Mouse (Mus musculus) limb, embryonic 11.5 days (tissue): ENCODE measurements around the gene Syt17. TPM values are rescaled to one million over a fixed set of nuclear protein-coding genes. Genes with fewer than 3 reads are reported as not detected.

Experiments
- ATAC-seq: fragments of 200-750 bp; cut with Nextera tagmentation; 2 replicates; pipeline ENCODE4 v1.8.0; 2017; ENCODE audit warnings: low read depth; ENCODE audit not compliant: insufficient number of reproducible peaks, low FRiP score, low TSS enrichment
- DNase-seq: peaks from one replicate; pipeline ENCODE4 v3.0.0-alpha.2; 2015; ENCODE audit warnings: low spot score
- H3K27ac ChIP-seq: fragments of 300-500 bp; sonication (generic); replicated peaks from 2 replicates; pipeline ENCODE4 v1.5.1; 2014; ENCODE audit warnings: low read depth, mild to moderate bottlenecking, low read length
- H3K27me3 ChIP-seq: fragments of 300-500 bp; sonication (generic); 2 replicates; pipeline ENCODE4 v1.6.1; 2014; ENCODE audit warnings: mild to moderate bottlenecking, low read length, mixed read lengths; ENCODE audit not compliant: control insufficient read depth, insufficient read depth
- H3K36me3 ChIP-seq: fragments of 300-500 bp; sonication (generic); 2 replicates; pipeline ENCODE4 v1.6.1; 2014; ENCODE audit warnings: mild to moderate bottlenecking, low read length, moderate library complexity, mixed read lengths; ENCODE audit not compliant: control insufficient read depth, insufficient read depth
- H3K4me1 ChIP-seq: fragments of 300-500 bp; sonication (generic); 2 replicates; pipeline ENCODE4 v1.6.1; 2014; ENCODE audit warnings: low read length, mixed read lengths; ENCODE audit not compliant: control insufficient read depth, insufficient read depth
- H3K4me2 ChIP-seq: fragments of 300-500 bp; sonication (generic); 2 replicates; pipeline ENCODE4 v1.6.1; 2014; ENCODE audit warnings: low read depth, mild to moderate bottlenecking, moderate library complexity; ENCODE audit not compliant: severe bottlenecking
- H3K4me3 ChIP-seq: fragments of 300-500 bp; sonication (generic); 2 replicates; pipeline ENCODE4 v1.5.1; 2014; ENCODE audit warnings: low read depth, low read length
- H3K9ac ChIP-seq: fragments of 300-500 bp; sonication (generic); 2 replicates; pipeline ENCODE4 v1.6.1; 2014; ENCODE audit warnings: mild to moderate bottlenecking, low read length
- H3K9me3 ChIP-seq: fragments of 300-500 bp; sonication (generic); 2 replicates; pipeline ENCODE4 v1.6.1; 2016; ENCODE audit warnings: low read length; ENCODE audit not compliant: control insufficient read depth
- WGBS: fragments of 180-500 bp; shearing (Covaris S2); extraction: QIAGEN DNeasy Blood & Tissue Kit; methylation state at CpG from one replicate; pipeline ENCODE4 v1.1.7; 2014; 5-methylcytosine and 5-hydroxymethylcytosine counted together
- polyA plus RNA-seq: library from polyadenylated mRNA; unstranded; fragments of >200 nt; fragmentation: Nextera tagmentation; extraction: Ambion mirVana; gene quantifications from 2 replicates; pipeline ENCODE4 v1.2.1, GENCODE M21; 2014

Gene Syt17
- polyA plus RNA-seq, 1 experiment from 2014 or later = 1.5 TPM

DNA sequence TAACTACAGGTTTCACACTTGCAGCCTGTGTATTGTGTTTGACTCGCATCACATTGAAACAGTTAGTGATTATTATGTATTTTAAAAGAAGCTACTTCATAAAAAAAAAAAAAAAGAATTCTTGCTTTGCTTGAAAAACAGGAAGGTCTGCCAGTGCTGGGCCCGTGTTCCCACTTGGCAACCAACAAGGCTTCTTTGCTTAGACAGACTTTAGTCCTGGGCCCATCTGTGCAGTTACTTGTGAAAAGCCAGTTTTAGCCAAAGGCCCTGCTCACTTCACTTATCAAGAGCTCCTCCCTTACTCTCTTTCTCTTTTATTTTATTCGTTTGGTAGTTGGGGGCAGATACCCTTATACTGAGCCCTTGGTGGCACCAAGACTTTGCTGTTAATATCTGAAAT, 36.1 kb downstream of the Syt17 start:
- DNase-seq (no peak), ATAC-seq (no peak)
- H3K27ac ChIP-seq = no peak overlapping the region
- no peak overlapping the region for H3K4me3 ChIP-seq
- no peaks in the 10 kb centered on the region for H3K9me3 ChIP-seq
- WGBS = 82% methylated on average over 3 of the region's 3 CpGs
- no peak overlapping the region for H3K9ac ChIP-seq
- H3K36me3 ChIP-seq = no peaks in the 10 kb centered on the region
- H3K27me3 ChIP-seq = no peaks in the 10 kb centered on the region
- no peaks in the 10 kb centered on the region for H3K4me1 ChIP-seq
- no peak overlapping the region for H3K4me2 ChIP-seq

DNA sequence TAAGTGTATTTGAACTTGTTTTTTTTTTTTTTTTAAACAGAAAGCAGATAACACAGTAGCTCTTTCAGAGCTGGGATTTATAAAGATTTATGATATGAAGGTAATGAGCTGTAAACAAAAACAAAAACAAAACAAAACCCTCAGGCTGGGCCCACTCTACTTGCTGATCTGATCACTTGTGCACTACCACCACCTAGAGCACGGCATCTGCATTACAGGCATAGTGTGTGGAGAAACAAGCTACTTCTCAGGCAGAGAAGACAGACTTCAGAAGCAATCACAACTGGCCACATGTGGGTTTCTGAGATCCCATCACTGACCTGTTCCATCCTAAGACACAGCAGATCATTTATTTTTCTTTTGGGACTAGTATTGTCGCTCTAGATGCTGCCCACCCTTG, 38.6 kb downstream of the Syt17 start:
- Histone ChIP-seq H3K4me1 (no peaks in the 10 kb centered on the region), H3K27ac (no peak overlapping the region), H3K9ac (no peak overlapping the region), H3K9me3 (no peaks in the 10 kb centered on the region), H3K36me3 (no peaks in the 10 kb centered on the region), H3K4me2 (no peak overlapping the region), H3K27me3 (no peaks in the 10 kb centered on the region), H3K4me3 (no peak overlapping the region)
- DNase-seq (peak; percentile 69), ATAC-seq (no peak)
- WGBS = 25% methylated on average over 2 of the region's 2 CpGs

- no peak overlapping the region for H3K4me3 ChIP-seq
- peaks cover 15% of the 10 kb centered on the region for H3K4me1 ChIP-seq
- H3K36me3 ChIP-seq = no peaks in the 10 kb centered on the region
- DNase-seq (no peak), ATAC-seq (no peak)
- no peaks in the 10 kb centered on the region for H3K9me3 ChIP-seq
- H3K9ac ChIP-seq = no peak overlapping the region
- H3K27me3 ChIP-seq = no peaks in the 10 kb centered on the region
- H3K27ac ChIP-seq = no peak overlapping the region
- H3K4me2 ChIP-seq = no peak overlapping the region
Measured at GRCm38 (mm10) chr7:118405251-118405650, 42.8 kb downstream of the Syt17 start.

DNA sequence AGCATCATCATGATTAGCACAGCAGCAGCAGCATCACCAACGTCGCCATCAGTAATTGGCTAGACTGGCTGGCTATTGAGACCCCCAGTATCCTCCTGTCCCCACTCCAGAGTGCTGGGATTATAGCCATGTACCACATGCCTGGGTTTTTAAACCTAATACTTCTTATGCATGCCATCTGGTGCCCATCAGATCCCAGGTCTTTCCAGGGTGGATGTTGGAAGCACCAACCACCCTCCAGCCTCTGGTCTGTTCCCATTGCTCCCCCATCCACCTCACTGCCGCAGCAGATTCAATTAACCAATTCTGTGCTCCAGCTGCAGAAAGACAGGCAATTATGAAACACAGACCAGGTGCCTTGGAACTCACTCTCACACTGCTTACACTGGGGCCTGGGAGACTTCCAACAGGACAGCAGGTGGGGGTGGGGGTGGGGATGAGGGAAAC, 45.4 kb downstream of the Syt17 start:
- no peaks in the 10 kb centered on the region for H3K27me3 ChIP-seq
- no peak overlapping the region for H3K4me2 ChIP-seq
- H3K4me3 ChIP-seq = no peak overlapping the region
- peak overlapping the region; percentile 62; the same call in 1 of the 2 replicates for H3K27ac ChIP-seq
- H3K36me3 ChIP-seq = no peaks in the 10 kb centered on the region
- no peak overlapping the region for H3K9ac ChIP-seq
- DNase-seq (peak; percentile 53), ATAC-seq (peak; percentile 76)
- H3K9me3 ChIP-seq = no peaks in the 10 kb centered on the region
- peaks cover 15% of the 10 kb centered on the region for H3K4me1 ChIP-seq
- 19% methylated on average over 3 of the region's 3 CpGs for WGBS

- no peak overlapping the region for H3K4me3 ChIP-seq
- H3K27me3 ChIP-seq = no peaks in the 10 kb centered on the region
- no peak overlapping the region for H3K4me2 ChIP-seq
- 39% methylated on average over 5 of the region's 5 CpGs for whole genome bisulfite sequencing
- DNase-seq (peak; percentile 27), ATAC-seq (no peak)
- no peak overlapping the region; the same call in 1 of the 2 replicates for H3K27ac ChIP-seq
- H3K9ac ChIP-seq = no peak overlapping the region
- peaks cover 17% of the 10 kb centered on the region for H3K4me1 ChIP-seq
- H3K9me3 ChIP-seq = no peaks in the 10 kb centered on the region
- H3K36me3 ChIP-seq = no peaks in the 10 kb centered on the region
Measured at GRCm38 (mm10) chr7:118401949-118402348, 46.1 kb downstream of the Syt17 start.

GRCm38 (mm10) chr7:118399764-118400163, 48.3 kb downstream of the Syt17 start:
- H3K4me3 ChIP-seq = no peak overlapping the region
- ATAC-seq = no peak
- no peaks in the 10 kb centered on the region for H3K27me3 ChIP-seq
- WGBS = 84% methylated on average over 9 of the region's 9 CpGs
- peaks cover 17% of the 10 kb centered on the region for H3K4me1 ChIP-seq
- H3K27ac ChIP-seq = no peak overlapping the region
- no peak overlapping the region for H3K9ac ChIP-seq
- no peaks in the 10 kb centered on the region for H3K9me3 ChIP-seq
- no peaks in the 10 kb centered on the region for H3K36me3 ChIP-seq
- H3K4me2 ChIP-seq = no peak overlapping the region
- no peak for DNase-seq

DNA sequence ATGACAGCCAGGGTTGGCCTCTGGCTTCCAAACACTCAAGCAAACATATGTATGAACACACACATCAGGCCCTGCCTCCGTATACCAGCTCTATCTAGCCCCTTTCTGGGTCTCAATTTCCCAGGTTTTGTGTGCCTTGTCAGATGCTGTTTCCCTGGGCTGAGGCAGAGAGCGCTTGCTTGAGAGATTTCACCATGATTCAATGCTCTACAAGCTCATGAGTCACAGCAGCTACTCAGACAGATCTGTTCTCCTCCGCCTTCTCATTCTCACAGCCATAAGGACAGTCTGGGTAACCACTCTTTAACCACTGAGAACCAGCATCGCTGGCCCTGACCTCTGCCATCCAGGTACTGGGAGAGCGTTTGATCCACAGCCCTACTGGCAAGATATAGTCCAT, 57.3 kb downstream of the Syt17 start:
- Histone ChIP-seq H3K9me3 (no peaks in the 10 kb centered on the region), H3K4me1 (no peaks in the 10 kb centered on the region), H3K9ac (no peak overlapping the region), H3K4me2 (no peak overlapping the region), H3K27ac (no peak overlapping the region), H3K4me3 (no peak overlapping the region), H3K27me3 (no peaks in the 10 kb centered on the region), H3K36me3 (no peaks in the 10 kb centered on the region)
- ATAC-seq (no peak), DNase-seq (no peak)
- 87% methylated on average over 5 of the region's 5 CpGs for WGBS

GRCm38 (mm10) chr7:118380996-118381395, 67.0 kb downstream of the Syt17 start:
- Histone ChIP-seq H3K36me3 (no peaks in the 10 kb centered on the region), H3K9ac (no peak overlapping the region), H3K4me2 (no peak overlapping the region), H3K27me3 (no peaks in the 10 kb centered on the region), H3K4me3 (no peak overlapping the region), H3K9me3 (no peaks in the 10 kb centered on the region), H3K27ac (no peak overlapping the region), H3K4me1 (no peaks in the 10 kb centered on the region)
- DNase-seq = no peak
- WGBS = 94% methylated on average over 5 of the region's 5 CpGs
- ATAC-seq = no peak

- Histone ChIP-seq H3K36me3 (no peaks in the 10 kb centered on the region), H3K27me3 (no peaks in the 10 kb centered on the region), H3K9ac (no peak overlapping the region), H3K4me1 (no peaks in the 10 kb centered on the region), H3K4me2 (no peak overlapping the region), H3K9me3 (no peaks in the 10 kb centered on the region), H3K27ac (no peak overlapping the region), H3K4me3 (no peak overlapping the region)
- ATAC-seq (no peak), DNase-seq (no peak)
- WGBS = 86% methylated on average over 3 of the region's 3 CpGs
Measured at GRCm38 (mm10) chr7:118380056-118380455, 68.0 kb downstream of the Syt17 start.
